Mouse (Mus musculus): ENCODE data around the gene Sbf1. TPM values are rescaled to one million over a fixed set of nuclear protein-coding genes. Genes with fewer than 3 reads are reported as not detected.
A peak's percentile ranks its signal among the peaks of the same experiment; 100 is the strongest.

Sbf1 gene
- polyA plus RNA-seq, 1 experiment: 222 TPM

DNA sequence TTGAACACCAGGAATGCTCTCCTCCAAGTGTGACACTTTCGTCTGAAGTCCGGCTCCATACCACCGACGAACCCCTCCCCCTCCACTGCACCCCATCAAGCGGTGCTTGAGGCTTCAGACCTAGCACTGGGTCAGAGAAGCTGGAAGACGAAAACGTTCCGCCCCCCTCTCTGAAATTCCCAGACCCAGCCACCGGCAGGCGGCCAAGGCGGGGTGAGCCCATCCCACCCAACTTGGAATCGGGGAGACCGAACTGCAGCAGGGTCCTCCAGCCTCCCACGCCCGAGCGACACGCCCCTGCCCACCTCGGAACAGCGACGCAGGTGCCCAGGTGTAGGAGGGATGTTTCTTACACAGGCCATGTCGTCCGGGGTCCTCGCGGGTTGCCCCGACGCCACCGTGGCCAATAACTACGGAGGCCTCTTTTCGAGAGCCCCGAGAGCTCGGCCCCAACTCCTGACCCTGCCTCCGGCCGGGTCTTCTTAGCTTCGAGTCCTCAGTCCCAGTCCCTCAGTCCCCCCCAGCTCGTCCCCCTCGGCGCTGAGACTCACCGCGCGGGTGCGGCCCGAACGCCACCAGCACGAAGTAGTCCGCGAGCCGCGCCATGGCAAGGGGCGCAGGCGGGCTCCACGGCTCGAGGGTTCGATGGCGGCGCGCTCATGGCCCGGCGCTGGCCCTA lies 461 bp downstream of the Sbf1 start:
- no peak for TF ChIP-seq REST (IDR thresholded peaks at IDR 0.05; ENCODE audit: insufficient read depth, insufficient read length)
- TF ChIP-seq MYOD1 (IDR thresholded peaks at IDR 0.05; ENCODE audit: control insufficient read depth in 1 of 3, insufficient read length in 2 of 3, low read depth in 2 of 3): peak in 1 of 3 experiments; percentile 32
- Histone ChIP-seq H3K27me3 (ENCODE audit: control insufficient read depth, insufficient read depth, insufficient read length) (no peaks in the 10 kb centered on the region), H3K4me3 (peak overlapping the region; percentile 76), H3K4me2 (ENCODE audit: low read depth) (peak overlapping the region; percentile 86), H3K79me2 (ENCODE audit: control insufficient read depth, insufficient read depth) (peaks cover 53% of the 10 kb centered on the region), H3K36me3 (ENCODE audit: control insufficient read depth, insufficient read depth) (no peaks in the 10 kb centered on the region), H3ac (ENCODE audit: control insufficient read depth, insufficient read length) (peak overlapping the region; percentile 72)

GRCm38 (mm10) chr15:89314107-89314506 lies 1.0 kb downstream of the Sbf1 start:
- TF ChIP-seq CEBPB (IDR thresholded peaks at IDR 0.05; ENCODE audit: insufficient read depth, poor library complexity, severe bottlenecking) (peak; percentile 55; the same call in 1 of the 2 replicates), MYOG (IDR thresholded peaks at IDR 0.05; ENCODE audit: control insufficient read depth in 1 of 3, insufficient read depth in 1 of 3, insufficient read length in 2 of 3, low read depth in 2 of 3) (no peak)
- peak overlapping the region; percentile 72 for H3ac ChIP-seq (ENCODE audit: control insufficient read depth, insufficient read length)
- H3K79me2 ChIP-seq (ENCODE audit: control insufficient read depth, insufficient read depth): peaks cover 59% of the 10 kb centered on the region
- H3K36me3 ChIP-seq (ENCODE audit: control insufficient read depth, insufficient read depth): no peaks in the 10 kb centered on the region
- peak overlapping the region; percentile 86 for H3K4me2 ChIP-seq (ENCODE audit: low read depth)
- peak overlapping the region; percentile 76 for H3K4me3 ChIP-seq
- no peaks in the 10 kb centered on the region for H3K27me3 ChIP-seq (ENCODE audit: control insufficient read depth, insufficient read depth, insufficient read length)

- Histone ChIP-seq H3K4me2 (ENCODE audit: low read depth) (peak overlapping the region; percentile 86), H3K4me3 (peak overlapping the region; percentile 76), H3ac (ENCODE audit: control insufficient read depth, insufficient read length) (peak overlapping the region; percentile 72), H3K36me3 (ENCODE audit: control insufficient read depth, insufficient read depth) (no peaks in the 10 kb centered on the region), H3K27me3 (ENCODE audit: control insufficient read depth, insufficient read depth, insufficient read length) (no peaks in the 10 kb centered on the region), H3K79me2 (ENCODE audit: control insufficient read depth, insufficient read depth) (peaks cover 66% of the 10 kb centered on the region)
- peak; percentile 24 for TF ChIP-seq POLR2AphosphoS2 (IDR thresholded peaks at IDR 0.05; ENCODE audit: insufficient read length, low read depth)
- no peak for TF ChIP-seq CEBPB (IDR thresholded peaks at IDR 0.05; ENCODE audit: insufficient read depth, poor library complexity, severe bottlenecking)
- TF ChIP-seq REST (IDR thresholded peaks at IDR 0.05; ENCODE audit: insufficient read depth, insufficient read length): no peak
- TF ChIP-seq POLR2A (IDR thresholded peaks at IDR 0.05; ENCODE audit: insufficient read length, low read depth): peak; percentile 4
Observed at GRCm38 (mm10) chr15:89313359-89313758, 1.8 kb downstream of the Sbf1 start.

- TF ChIP-seq E2F4 (IDR thresholded peaks at IDR 0.05; ENCODE audit: insufficient read depth) (no peak), MYOD1 (IDR thresholded peaks at IDR 0.05; ENCODE audit: control insufficient read depth in 1 of 3, insufficient read length in 2 of 3, low read depth in 2 of 3) (peak; percentile 81 to 97 (median 97)), SRF (IDR thresholded peaks at IDR 0.05; ENCODE audit: control insufficient read depth, insufficient read length, low read depth) (no peak), TCF12 (IDR thresholded peaks at IDR 0.05; ENCODE audit: insufficient read depth, poor library complexity, severe bottlenecking) (peak; percentile 33), TCF3 (IDR thresholded peaks at IDR 0.05; ENCODE audit: insufficient read length, low read depth) (peak; percentile 51), CEBPB (IDR thresholded peaks at IDR 0.05; ENCODE audit: insufficient read depth, poor library complexity, severe bottlenecking) (no peak), MAX (IDR thresholded peaks at IDR 0.05; ENCODE audit: low read depth) (peak; percentile 45), REST (IDR thresholded peaks at IDR 0.05; ENCODE audit: insufficient read depth, insufficient read length) (no peak), MYOG (IDR thresholded peaks at IDR 0.05; ENCODE audit: control insufficient read depth in 1 of 3, insufficient read depth in 1 of 3, insufficient read length in 2 of 3, low read depth in 2 of 3) (peak in 2 of 3 experiments; percentile 8 to 87), POLR2AphosphoS2 (IDR thresholded peaks at IDR 0.05; ENCODE audit: insufficient read length, low read depth) (peak; percentile 43), POLR2A (IDR thresholded peaks at IDR 0.05; ENCODE audit: insufficient read length, low read depth) (no peak), USF1 (IDR thresholded peaks at IDR 0.05; ENCODE audit: low read depth) (no peak)
- peaks cover 100% of the 10 kb centered on the region for H3K79me2 ChIP-seq (ENCODE audit: control insufficient read depth, insufficient read depth)
Observed at GRCm38 (mm10) chr15:89309962-89310498, 5.1 kb downstream of the Sbf1 start.

DNA sequence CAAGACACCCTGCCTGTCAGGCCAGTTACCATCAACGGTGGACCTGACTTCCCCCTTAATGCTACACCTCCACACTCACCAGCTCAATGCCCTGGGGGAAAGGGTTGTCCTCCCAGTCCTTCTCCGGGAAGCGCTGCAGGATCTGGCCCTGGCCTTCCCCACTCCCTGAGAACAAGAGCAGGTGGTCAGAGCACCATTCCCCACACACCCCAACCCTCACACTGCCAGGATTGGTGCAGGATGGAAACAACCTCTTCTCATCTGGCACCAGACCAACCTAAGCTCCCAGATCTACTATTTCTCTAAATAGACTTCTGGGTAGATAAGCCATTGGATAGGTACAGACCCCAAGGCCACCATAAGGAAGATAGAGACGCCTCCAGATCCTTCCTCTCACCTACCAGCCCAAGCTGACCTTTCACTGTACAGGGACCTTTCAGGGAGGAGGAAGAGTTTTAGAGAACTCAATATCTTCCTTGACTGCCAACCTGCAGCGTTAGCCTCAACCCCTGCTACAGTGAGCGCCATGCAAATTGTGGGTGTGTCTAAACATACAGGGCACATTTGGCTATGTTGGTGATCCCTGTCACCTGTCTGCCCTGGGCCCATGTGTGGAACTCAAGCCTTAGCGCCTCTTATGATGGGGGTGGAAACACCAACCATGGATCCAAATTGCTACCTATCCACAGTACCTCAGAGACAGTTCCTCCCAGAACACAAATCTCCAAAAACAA lies 6.5 kb downstream of the Sbf1 start:
- Histone ChIP-seq H3ac (ENCODE audit: control insufficient read depth, insufficient read length) (no peak overlapping the region), H3K27me3 (ENCODE audit: control insufficient read depth, insufficient read depth, insufficient read length) (no peaks in the 10 kb centered on the region), H3K36me3 (ENCODE audit: control insufficient read depth, insufficient read depth) (peaks cover 27% of the 10 kb centered on the region), H3K79me2 (ENCODE audit: control insufficient read depth, insufficient read depth) (peaks cover 91% of the 10 kb centered on the region), H3K4me2 (ENCODE audit: low read depth) (no peak overlapping the region), H3K4me3 (no peak overlapping the region)
- peak in 1 of 3 experiments; percentile 1 for TF ChIP-seq MYOG (IDR thresholded peaks at IDR 0.05; ENCODE audit: control insufficient read depth in 1 of 3, insufficient read depth in 1 of 3, insufficient read length in 2 of 3, low read depth in 2 of 3)
- peak in 1 of 3 experiments; percentile 40 for TF ChIP-seq MYOD1 (IDR thresholded peaks at IDR 0.05; ENCODE audit: control insufficient read depth in 1 of 3, insufficient read length in 2 of 3, low read depth in 2 of 3)
- TF ChIP-seq POLR2A (IDR thresholded peaks at IDR 0.05; ENCODE audit: insufficient read length, low read depth): no peak
- TF ChIP-seq POLR2AphosphoS2 (IDR thresholded peaks at IDR 0.05; ENCODE audit: insufficient read length, low read depth): no peak

More at GRCm38 (mm10) chr15:89309962-89310498, 5.1 kb downstream of the Sbf1 start:
- Histone ChIP-seq H3K36me3 (ENCODE audit: control insufficient read depth, insufficient read depth) (peaks cover 15% of the 10 kb centered on the region), H3K4me2 (ENCODE audit: low read depth) (peak overlapping the region; percentile 86), H3K27me3 (ENCODE audit: control insufficient read depth, insufficient read depth, insufficient read length) (no peaks in the 10 kb centered on the region), H3ac (ENCODE audit: control insufficient read depth, insufficient read length) (no peak overlapping the region), H3K4me3 (no peak overlapping the region)
